Mouse (Mus musculus) c-Kit-positive CD71-negative TER-119-negative erythroid progenitor cells, embryonic 14.5 days (primary cell): ENCODE data around the gene Kap.
A peak's percentile ranks its signal among the peaks of the same experiment; 100 is the strongest.
"Not testable (repeated sequence)": the region's sequence is repeated elsewhere in the genome, so short reads cannot be mapped to it uniquely, and the experiment has no call there.

Experiments
- DNase-seq: peaks from one replicate; pipeline ENCODE4 v3.0.0-alpha.2; 2013; ENCODE audit warnings: low read depth

The Kap gene

GRCm38 (mm10) chr6:133853526-133853925 is at the start of gene Kap:
Gene Kap (minus strand): TSS chr6:133853762.
- no peak for DNase-seq

- no peak for DNase-seq
Observed at GRCm38 (mm10) chr6:133885871-133886415, 32.4 kb upstream of the Kap start.

- DNase-seq: no peak
Observed at GRCm38 (mm10) chr6:133883446-133883985, 30.0 kb upstream of the Kap start.

GRCm38 (mm10) chr6:133875906-133876462 is 22.4 kb upstream of the Kap start:
- peak; percentile 41 for DNase-seq

GRCm38 (mm10) chr6:133872667-133873066 is 19.1 kb upstream of the Kap start:
- no peak for DNase-seq

GRCm38 (mm10) chr6:133871131-133871530 is 17.6 kb upstream of the Kap start:
- DNase-seq: no peak

- no peak for DNase-seq
Observed at GRCm38 (mm10) chr6:133868381-133868780, 14.8 kb upstream of the Kap start.

- DNase-seq: no peak
Observed at GRCm38 (mm10) chr6:133855871-133856270, 2.3 kb upstream of the Kap start.

GRCm38 (mm10) chr6:133849359-133849758 is 4.2 kb downstream of the Kap start:
- DNase-seq: no peak

GRCm38 (mm10) chr6:133848861-133849260 is 4.7 kb downstream of the Kap start:
- not testable (repeated sequence) for DNase-seq

GRCm38 (mm10) chr6:133838296-133838995 is 15.1 kb downstream of the Kap start:
- DNase-seq: not testable (repeated sequence)

GRCm38 (mm10) chr6:133812342-133812741 is 41.2 kb downstream of the Kap start:
- DNase-seq: no peak
